Mouse (Mus musculus) heart, embryonic 16.5 days (tissue): ENCODE data around the gene Cpb2. TPM values are rescaled to one million over a fixed set of nuclear protein-coding genes. Genes with fewer than 3 reads are reported as not detected.

Experiments used
- ATAC-seq: fragments of 200-750 bp; cut with Nextera tagmentation; replicated peaks from 2 replicates; pipeline ENCODE4 v1.8.0; 2017; ENCODE audit warnings: moderate number of reproducible peaks; ENCODE audit not compliant: insufficient read depth, low FRiP score; ENCODE audit errors: extremely low read depth
- H3K27ac ChIP-seq: fragments of 300-500 bp; sonication (generic); 2 replicates; pipeline ENCODE4 v1.5.1; 2014; ENCODE audit warnings: mild to moderate bottlenecking, low read length, control low read depth, moderate library complexity
- H3K27me3 ChIP-seq: fragments of 300-500 bp; sonication (generic); 2 replicates; pipeline ENCODE4 v1.6.1; 2014; ENCODE audit warnings: low read length, mixed read lengths; ENCODE audit not compliant: control insufficient read depth, insufficient read depth
- H3K36me3 ChIP-seq: fragments of 300-500 bp; sonication (generic); 2 replicates; pipeline ENCODE4 v1.6.1; 2014; ENCODE audit not compliant: control insufficient read depth, insufficient read depth
- H3K4me1 ChIP-seq: fragments of 300-500 bp; sonication (generic); 2 replicates; pipeline ENCODE4 v1.6.1; 2014; ENCODE audit warnings: low read length, mixed read lengths; ENCODE audit not compliant: control insufficient read depth, insufficient read depth
- H3K4me2 ChIP-seq: fragments of 300-500 bp; sonication (generic); 2 replicates; pipeline ENCODE4 v1.6.1; 2014; ENCODE audit warnings: low read depth, mild to moderate bottlenecking, control low read depth, low read length
- H3K4me3 ChIP-seq: fragments of 300-500 bp; sonication (generic); 2 replicates; pipeline ENCODE4 v1.5.1; 2014; ENCODE audit warnings: mild to moderate bottlenecking, control low read depth, low read length
- H3K9ac ChIP-seq: fragments of 300-500 bp; sonication (generic); 2 replicates; pipeline ENCODE4 v1.6.1; 2014; ENCODE audit warnings: low read length, control low read depth
- H3K9me3 ChIP-seq: fragments of 300-500 bp; sonication (generic); replicated peaks from 2 replicates; pipeline ENCODE4 v1.6.1; 2016; ENCODE audit warnings: low read length; ENCODE audit not compliant: control insufficient read depth
- WGBS: fragments of 180-500 bp; shearing (Covaris S2); extraction: QIAGEN DNeasy Blood & Tissue Kit; methylation state at CpG from one replicate; pipeline ENCODE4 v1.1.7; 2014; 5-methylcytosine and 5-hydroxymethylcytosine counted together
- polyA plus RNA-seq: library from polyadenylated mRNA; unstranded; fragments of >200 nt; fragmentation: Nextera tagmentation; extraction: Ambion mirVana; gene quantifications from 2 replicates; pipeline ENCODE4 v1.2.1, GENCODE M21; 2015

Gene Cpb2
- polyA plus RNA-seq, 1 experiment from 2014 or later = 0.21 TPM

DNA sequence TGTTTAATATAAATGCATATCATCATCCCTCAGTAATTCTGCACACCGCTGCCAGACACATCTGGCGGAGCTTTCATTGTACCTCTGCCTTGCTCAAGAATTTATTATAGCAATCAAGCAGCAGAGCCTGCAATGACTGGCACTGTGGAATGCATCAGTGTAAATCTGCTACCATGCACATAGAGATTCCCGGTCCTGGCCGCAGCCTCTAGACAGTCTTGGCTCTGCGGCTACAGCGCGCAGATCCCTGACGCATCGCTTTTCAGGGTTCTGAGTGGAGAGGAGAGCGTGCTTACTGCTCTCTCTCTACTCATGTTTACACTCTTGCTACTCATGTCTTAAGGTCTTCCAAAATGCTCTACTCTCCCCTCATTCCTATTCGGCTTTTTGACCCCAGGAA lies 28.3 kb upstream of the Cpb2 start:
- WGBS = 81% methylated on average over 11 of the region's 11 CpGs
- H3K27ac ChIP-seq = no peak overlapping the region
- H3K27me3 ChIP-seq = no peaks in the 10 kb centered on the region
- no peak for ATAC-seq
- no peaks in the 10 kb centered on the region for H3K36me3 ChIP-seq
- no peak overlapping the region for H3K4me2 ChIP-seq
- H3K4me3 ChIP-seq = no peak overlapping the region
- no peaks in the 10 kb centered on the region for H3K9me3 ChIP-seq
- H3K4me1 ChIP-seq = no peaks in the 10 kb centered on the region
- no peak overlapping the region for H3K9ac ChIP-seq

DNA sequence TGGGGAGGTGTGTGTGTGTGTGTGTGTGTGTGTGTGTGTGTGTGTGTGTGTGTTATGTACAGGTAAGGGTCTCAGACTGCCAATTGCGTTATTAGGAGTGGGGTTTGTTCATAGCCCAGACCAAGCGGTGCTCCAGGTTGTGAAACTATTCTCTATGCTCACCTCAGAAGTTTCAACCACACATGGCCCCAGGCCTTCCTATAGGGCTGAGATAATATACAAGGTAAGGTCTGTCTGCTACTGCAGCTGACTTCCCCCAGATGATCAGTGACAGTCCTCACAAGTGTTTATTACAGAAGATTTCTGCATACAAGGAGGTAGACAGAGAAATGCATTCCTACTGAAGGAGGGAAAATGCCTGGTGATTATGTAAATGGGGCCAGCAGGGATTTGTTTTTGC lies 23.2 kb upstream of the Cpb2 start:
- H3K9ac ChIP-seq = no peak overlapping the region
- no peaks in the 10 kb centered on the region for H3K27me3 ChIP-seq
- no peaks in the 10 kb centered on the region for H3K36me3 ChIP-seq
- 93% methylated on average over 2 of the region's 2 CpGs for WGBS
- no peaks in the 10 kb centered on the region for H3K4me1 ChIP-seq
- no peaks in the 10 kb centered on the region for H3K9me3 ChIP-seq
- no peak overlapping the region for H3K4me3 ChIP-seq
- no peak for ATAC-seq
- H3K27ac ChIP-seq = no peak overlapping the region
- H3K4me2 ChIP-seq = no peak overlapping the region

DNA sequence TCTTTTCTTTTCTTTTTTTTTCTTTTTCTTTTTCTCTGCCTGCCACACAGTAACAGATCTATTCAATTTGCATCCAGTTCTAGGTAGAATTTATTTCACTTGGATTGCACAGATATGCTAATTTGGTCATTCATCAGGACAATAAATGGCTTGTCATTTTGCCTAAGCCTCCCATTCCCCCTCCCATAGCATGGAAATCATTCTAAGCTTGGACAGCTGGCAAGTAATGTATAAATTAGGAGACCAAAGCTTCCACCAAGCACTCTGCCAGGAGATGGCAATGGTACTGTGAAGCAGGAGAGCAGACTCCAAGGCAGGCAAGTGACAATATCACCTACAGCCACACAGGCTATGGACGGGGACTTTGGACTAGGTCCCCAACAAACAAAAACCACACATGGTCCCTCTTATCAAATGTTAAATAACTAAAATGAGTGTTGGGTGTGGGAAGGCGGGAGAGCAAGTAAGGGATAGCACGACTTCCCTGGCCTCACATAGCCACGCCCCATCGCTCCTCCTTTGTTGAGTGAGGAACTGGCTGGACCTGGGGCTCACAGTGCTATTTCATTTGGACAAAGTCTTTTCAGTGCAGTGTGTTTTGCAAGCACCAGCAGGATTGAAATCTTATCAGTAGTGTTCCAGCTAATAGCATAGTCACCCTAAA lies 22.7 kb upstream of the Cpb2 start:
- no peak for ATAC-seq
- no peaks in the 10 kb centered on the region for H3K4me1 ChIP-seq
- H3K4me2 ChIP-seq = no peak overlapping the region
- H3K27me3 ChIP-seq = no peaks in the 10 kb centered on the region
- 77% methylated on average over 5 of the region's 5 CpGs for WGBS
- no peak overlapping the region for H3K9ac ChIP-seq
- no peak overlapping the region for H3K27ac ChIP-seq
- no peak overlapping the region for H3K4me3 ChIP-seq
- no peaks in the 10 kb centered on the region for H3K9me3 ChIP-seq
- no peaks in the 10 kb centered on the region for H3K36me3 ChIP-seq

DNA sequence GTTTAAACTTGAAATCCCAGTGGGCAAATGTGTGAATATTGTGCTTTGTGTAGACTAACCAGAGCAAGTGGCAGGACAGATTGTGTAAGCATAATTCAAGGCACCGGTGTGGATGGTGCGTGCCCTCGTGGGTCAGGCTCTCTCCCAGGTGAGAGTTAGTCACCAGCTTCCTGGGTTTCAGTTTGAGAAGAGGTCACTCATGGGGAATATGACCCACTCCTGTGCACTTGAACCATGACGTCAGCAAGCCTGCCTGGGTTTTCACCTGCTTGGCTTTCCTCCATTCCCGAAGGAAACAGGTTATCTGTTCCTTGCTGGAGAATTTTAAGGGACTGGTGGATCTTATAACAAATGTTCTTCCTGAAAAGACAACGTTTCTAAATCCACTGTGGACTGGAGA lies 19.7 kb upstream of the Cpb2 start:
- 76% methylated on average over 6 of the region's 6 CpGs for WGBS

DNA sequence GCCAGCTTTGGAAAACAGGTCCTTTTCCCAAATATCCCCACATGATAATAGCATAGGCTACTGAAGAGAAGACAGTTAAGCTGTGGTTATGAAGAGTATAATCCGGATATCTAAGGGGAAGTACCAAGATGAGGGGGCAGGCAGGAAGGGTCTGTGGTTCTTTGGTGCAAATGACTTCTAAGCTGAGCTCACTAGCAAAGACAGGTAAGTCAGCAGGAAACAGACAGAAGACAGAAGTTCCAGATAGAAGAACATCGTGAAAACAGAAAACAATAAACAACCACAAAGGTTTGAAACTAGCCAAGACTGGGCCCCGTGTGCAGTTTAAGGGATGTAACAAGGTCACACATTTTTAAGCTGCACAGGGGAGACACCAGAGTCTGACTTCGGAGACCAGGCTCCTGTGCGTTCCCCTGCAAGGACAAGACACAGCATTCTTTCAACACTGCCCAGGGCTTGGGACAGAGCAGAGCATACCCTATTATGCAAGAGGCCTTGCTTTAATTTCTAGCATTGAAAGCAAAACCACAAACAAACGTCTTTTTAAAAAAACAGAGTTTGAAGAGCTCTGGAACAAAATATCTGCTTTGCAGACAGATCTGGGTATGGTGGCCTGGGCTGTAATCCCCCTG lies 14.5 kb upstream of the Cpb2 start:
- Histone ChIP-seq H3K27ac (no peak overlapping the region), H3K4me1 (no peaks in the 10 kb centered on the region), H3K27me3 (no peaks in the 10 kb centered on the region), H3K36me3 (no peaks in the 10 kb centered on the region), H3K4me2 (no peak overlapping the region), H3K9ac (no peak overlapping the region), H3K4me3 (no peak overlapping the region), H3K9me3 (no peaks in the 10 kb centered on the region)
- no peak for ATAC-seq
- WGBS = 60% methylated on average over 6 of the region's 6 CpGs

More for the DNA sequence above, 19.7 kb upstream of the Cpb2 start:
- H3K9ac ChIP-seq = no peak overlapping the region
- no peak overlapping the region for H3K4me3 ChIP-seq
- H3K27ac ChIP-seq = no peak overlapping the region
- H3K27me3 ChIP-seq = no peaks in the 10 kb centered on the region
- no peaks in the 10 kb centered on the region for H3K9me3 ChIP-seq
- H3K4me2 ChIP-seq = no peak overlapping the region
- H3K4me1 ChIP-seq = no peaks in the 10 kb centered on the region
- no peaks in the 10 kb centered on the region for H3K36me3 ChIP-seq
- ATAC-seq = no peak

DNA sequence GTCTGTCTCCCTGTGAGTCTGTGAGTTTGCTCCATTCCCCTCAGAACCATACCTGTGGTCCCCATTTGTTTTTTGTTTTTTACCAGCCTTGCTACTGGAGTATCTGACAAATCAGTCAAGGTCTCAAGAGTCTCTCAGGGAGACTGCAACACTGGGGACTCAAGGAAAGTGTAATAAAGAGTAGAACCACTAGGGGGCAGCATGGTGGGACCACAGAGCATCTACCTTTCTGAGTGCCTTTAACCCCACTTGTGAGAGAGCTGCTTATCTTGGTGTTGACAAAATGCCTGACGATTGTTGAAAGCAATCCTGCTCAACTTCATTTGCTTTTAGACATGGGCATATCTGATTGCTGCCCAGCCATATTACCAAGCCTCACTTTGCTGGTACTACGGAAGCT lies 12.3 kb upstream of the Cpb2 start:
- Histone ChIP-seq H3K4me1 (no peaks in the 10 kb centered on the region), H3K4me3 (no peak overlapping the region), H3K9me3 (no peaks in the 10 kb centered on the region), H3K27ac (no peak overlapping the region), H3K36me3 (no peaks in the 10 kb centered on the region), H3K27me3 (no peaks in the 10 kb centered on the region), H3K4me2 (no peak overlapping the region), H3K9ac (no peak overlapping the region)
- no peak for ATAC-seq
- WGBS = 28% methylated on average over 2 of the region's 2 CpGs

DNA sequence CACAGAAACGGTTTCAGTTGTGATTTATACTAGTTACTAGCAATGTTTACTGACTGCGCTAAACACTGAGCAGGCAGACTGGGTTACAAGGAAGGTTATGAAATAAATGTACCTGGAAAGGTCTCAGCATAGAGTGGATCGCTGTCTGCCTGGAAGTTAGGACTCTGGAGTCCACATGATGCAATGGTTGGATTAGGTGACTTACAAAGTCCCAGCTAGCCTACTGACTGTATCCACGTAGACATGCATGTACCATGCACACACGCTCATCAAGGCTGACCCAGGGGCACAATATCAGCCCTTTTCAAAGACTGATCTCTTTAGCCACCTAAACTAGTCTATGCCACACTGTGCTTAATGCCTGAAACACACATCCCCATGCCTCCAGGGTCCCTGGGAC lies 9.0 kb upstream of the Cpb2 start:
- ATAC-seq = no peak
- Histone ChIP-seq H3K27ac (no peak overlapping the region), H3K4me2 (no peak overlapping the region), H3K9ac (no peak overlapping the region), H3K27me3 (no peaks in the 10 kb centered on the region), H3K4me3 (no peak overlapping the region), H3K36me3 (no peaks in the 10 kb centered on the region), H3K9me3 (no peaks in the 10 kb centered on the region), H3K4me1 (no peaks in the 10 kb centered on the region)
- 82% methylated on average over 5 of the region's 5 CpGs for WGBS

DNA sequence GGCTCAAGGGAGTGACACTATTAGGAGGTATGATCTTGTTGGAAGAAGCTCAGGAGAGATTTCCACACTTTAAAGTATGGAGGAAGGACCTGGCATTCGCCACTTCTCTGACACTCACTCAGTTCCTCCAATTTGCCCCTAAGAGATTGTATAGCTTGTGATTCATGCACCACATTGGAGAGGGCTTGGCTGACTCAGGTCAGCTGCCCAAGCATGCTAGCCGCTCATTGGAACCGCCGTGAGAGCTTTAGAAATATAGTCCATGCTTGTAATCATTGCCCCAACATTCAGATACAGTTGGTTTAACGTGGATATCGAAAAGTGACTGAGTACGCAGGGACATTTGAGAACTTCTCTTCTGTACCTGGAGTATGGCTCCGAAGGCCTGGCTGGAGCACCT lies 6.5 kb upstream of the Cpb2 start:
- 85% methylated on average over 8 of the region's 8 CpGs for WGBS
- H3K36me3 ChIP-seq = no peaks in the 10 kb centered on the region

DNA sequence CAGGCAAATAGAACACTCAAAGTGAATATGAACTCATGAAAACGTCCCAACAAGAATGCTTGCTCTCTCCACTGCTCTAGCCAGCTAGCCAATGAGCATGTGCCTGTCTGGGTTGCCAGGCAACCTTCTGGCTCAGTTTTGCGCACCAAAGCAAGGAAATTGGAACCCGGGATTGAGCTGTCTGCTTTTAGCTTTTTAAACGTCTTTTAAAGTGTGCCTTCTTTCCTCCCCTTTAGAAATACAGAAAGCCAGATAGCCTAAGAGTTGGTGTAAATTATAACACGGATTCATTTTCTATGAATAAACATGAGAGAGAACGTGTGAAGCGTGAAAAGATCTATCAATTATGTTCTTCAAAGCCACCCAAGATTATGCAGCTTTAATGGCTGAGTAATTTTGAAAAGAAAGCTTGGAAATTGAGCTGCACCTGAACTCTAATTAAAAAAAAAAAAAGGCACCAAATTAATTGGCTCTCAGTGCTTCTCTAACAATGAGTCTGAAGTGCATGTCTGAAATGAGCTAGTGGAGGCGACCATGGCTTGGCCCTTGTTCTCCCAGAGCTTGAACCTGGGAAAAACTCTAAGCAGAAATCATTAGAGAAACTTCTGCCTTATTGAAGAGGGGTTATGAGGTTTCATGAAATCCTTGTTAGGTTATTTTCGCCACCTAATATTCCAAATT lies 6.0 kb upstream of the Cpb2 start:
- Histone ChIP-seq H3K36me3 (no peaks in the 10 kb centered on the region), H3K9me3 (no peaks in the 10 kb centered on the region), H3K4me2 (no peak overlapping the region), H3K4me1 (no peaks in the 10 kb centered on the region), H3K9ac (no peak overlapping the region), H3K27ac (no peak overlapping the region), H3K4me3 (no peak overlapping the region), H3K27me3 (no peaks in the 10 kb centered on the region)
- 66% methylated on average over 9 of the region's 9 CpGs for WGBS
- no peak for ATAC-seq

More for the DNA sequence above, 6.5 kb upstream of the Cpb2 start:
- Histone ChIP-seq H3K27me3 (no peaks in the 10 kb centered on the region), H3K4me1 (no peaks in the 10 kb centered on the region), H3K4me2 (no peak overlapping the region), H3K9ac (no peak overlapping the region), H3K9me3 (no peaks in the 10 kb centered on the region), H3K27ac (no peak overlapping the region), H3K4me3 (no peak overlapping the region)
- ATAC-seq = no peak
